Comparison of ENCODE assay signal across 20 mouse cellular contexts in the genomic region with DNA sequence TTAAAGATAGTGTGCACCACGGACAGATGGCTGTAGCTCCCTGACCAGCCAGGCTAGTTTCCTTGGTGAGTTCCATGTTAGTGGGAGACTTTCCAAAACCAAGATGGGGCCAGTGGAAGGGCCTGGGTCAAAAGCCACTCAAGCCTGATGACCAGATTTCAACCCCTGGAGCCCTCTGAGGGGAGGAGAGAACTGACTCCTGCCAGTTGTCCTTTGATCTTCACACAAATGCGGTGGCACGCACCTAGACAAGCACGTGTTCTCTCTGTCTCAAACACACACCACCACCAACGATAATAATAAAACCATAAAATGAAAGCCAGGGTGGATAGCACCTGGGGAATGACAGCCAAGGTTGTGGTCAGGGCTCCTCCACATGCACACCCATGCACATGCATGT.
"Had no signal": no experiment of that assay in that cellular context is flagged by ENCODE, and none has a peak within 500 bp of the region (broad histone marks: within the 10 kb centered on the region; RNA-seq: fewer than 3 reads in every experiment).

No protein-coding gene starts in this region.

- H3K4me2 ChIP-seq: kidney, embryonic 15.5 days; limb, embryonic 12.5 days; limb, embryonic 15.5 days; liver, embryonic 13.5 days; midbrain, embryonic 12.5 days; midbrain, embryonic 15.5 days; neural tube, embryonic 13.5 days had no signal

- H3K36me3 ChIP-seq: kidney, embryonic 15.5 days; limb, embryonic 12.5 days; limb, embryonic 15.5 days; liver, embryonic 13.5 days; midbrain, embryonic 12.5 days; midbrain, embryonic 15.5 days; neural tube, embryonic 13.5 days had no signal

- DNase-seq: kidney, adult 18-20 months; kidney, postnatal 10 days; kidney, postnatal 36 days; left cerebral cortex, postnatal 4 days; liver, embryonic 13.5 days; lung, adult 2 months; lung, postnatal 14 days; lung, postnatal 4 days; retina, postnatal 1 day; right cerebral cortex, postnatal 25 days; spleen, adult 18-20 months had no signal

- H3K4me1 ChIP-seq: liver, embryonic 13.5 days had no signal

- H3K9me3 ChIP-seq: kidney, embryonic 15.5 days; limb, embryonic 15.5 days; liver, embryonic 13.5 days; midbrain, embryonic 15.5 days; neural tube, embryonic 13.5 days had no signal

- H3K4me3 ChIP-seq: kidney, embryonic 15.5 days; limb, embryonic 12.5 days; limb, embryonic 15.5 days; liver, embryonic 13.5 days; midbrain, embryonic 12.5 days; midbrain, embryonic 15.5 days; neural tube, embryonic 13.5 days had no signal

- H3K9ac ChIP-seq: kidney, embryonic 15.5 days; limb, embryonic 12.5 days; limb, embryonic 15.5 days; liver, embryonic 13.5 days; midbrain, embryonic 12.5 days; midbrain, embryonic 15.5 days; neural tube, embryonic 13.5 days had no signal

- ATAC-seq: hindbrain, postnatal 0 days; inflammation-experienced regulatory T-cells, adult 6 months; intestine, embryonic 16.5 days; midbrain, embryonic 15.5 days had no signal

- H3K27ac ChIP-seq: hindbrain, postnatal 0 days; kidney, embryonic 15.5 days; limb, embryonic 12.5 days; limb, embryonic 15.5 days; liver, embryonic 13.5 days; midbrain, embryonic 12.5 days; midbrain, embryonic 15.5 days; neural tube, embryonic 13.5 days had no signal

- H3K27me3 ChIP-seq: limb, embryonic 15.5 days had no signal
